Mouse (Mus musculus): ENCODE results near the gene Rab29. TPM values are rescaled to one million over a fixed set of nuclear protein-coding genes. Genes with fewer than 3 reads are reported as not detected.

Gene Rab29
- polyA plus RNA-seq, 1 experiment: not detected

DNA sequence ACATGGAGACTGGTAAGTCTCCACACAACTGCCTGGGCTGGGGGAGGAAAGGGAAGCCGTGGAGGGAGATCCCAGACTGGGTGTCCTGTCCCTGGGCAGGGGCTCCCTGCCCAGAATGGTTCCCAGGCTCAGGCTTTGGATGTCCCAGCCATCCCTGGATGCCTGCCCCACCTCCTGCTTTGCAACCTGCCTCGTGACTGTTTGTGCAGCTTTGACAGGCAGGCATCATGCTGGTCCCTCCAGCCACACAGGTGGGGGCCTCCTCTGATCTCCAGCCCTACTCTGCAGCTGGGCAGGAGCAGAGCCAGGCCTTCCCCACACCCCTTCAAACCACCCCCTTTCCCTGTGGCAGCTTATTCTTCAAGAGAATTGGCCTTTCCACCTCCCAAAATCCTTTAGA lies 27.7 kb upstream of the Rab29 start:
- no peak for TF ChIP-seq GATA1 (IDR thresholded peaks at IDR 0.05; ENCODE audit: low read length)

DNA sequence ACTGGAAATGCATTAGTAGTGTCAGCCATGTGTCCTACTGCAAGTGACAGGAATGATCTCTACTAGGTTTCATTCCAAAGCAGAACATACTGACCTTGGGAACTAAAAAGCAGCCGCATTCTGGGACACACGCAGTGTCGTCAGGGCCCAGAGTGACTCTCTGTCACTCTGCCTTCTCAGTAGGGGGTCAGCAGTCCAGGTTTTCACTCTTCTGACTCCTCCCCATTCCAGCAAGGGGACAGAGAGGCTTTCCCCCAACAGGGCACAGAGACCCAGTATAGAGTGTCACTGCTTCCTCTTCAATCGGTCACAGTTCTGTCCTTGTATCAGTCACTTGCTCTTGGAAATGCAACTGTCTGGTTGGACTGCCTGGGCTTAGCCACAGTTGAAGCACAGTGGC lies 24.8 kb upstream of the Rab29 start:
- no peak for TF ChIP-seq GATA1 (IDR thresholded peaks at IDR 0.05; ENCODE audit: low read length)

DNA sequence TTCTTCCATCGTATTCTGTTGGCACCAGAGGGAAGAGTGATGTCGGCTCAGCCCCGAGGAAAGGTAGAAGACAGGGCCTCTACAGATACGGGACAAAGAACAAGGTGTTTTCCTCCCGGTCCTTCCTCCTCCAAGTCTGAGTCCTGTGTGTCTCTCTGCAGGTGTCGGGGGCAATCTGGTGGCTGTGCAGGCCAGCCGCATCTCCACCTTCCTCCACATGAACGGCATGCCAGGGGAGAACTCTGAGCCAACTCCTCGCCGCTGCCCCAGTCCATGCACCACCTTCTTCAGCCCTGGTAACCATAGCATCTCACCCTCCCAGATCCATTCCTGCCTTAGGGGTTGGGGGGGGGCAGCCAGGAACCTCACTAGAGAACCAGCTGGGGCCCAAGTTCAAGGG lies 23.3 kb upstream of the Rab29 start:
- no peak for TF ChIP-seq GATA1 (IDR thresholded peaks at IDR 0.05; ENCODE audit: low read length)

DNA sequence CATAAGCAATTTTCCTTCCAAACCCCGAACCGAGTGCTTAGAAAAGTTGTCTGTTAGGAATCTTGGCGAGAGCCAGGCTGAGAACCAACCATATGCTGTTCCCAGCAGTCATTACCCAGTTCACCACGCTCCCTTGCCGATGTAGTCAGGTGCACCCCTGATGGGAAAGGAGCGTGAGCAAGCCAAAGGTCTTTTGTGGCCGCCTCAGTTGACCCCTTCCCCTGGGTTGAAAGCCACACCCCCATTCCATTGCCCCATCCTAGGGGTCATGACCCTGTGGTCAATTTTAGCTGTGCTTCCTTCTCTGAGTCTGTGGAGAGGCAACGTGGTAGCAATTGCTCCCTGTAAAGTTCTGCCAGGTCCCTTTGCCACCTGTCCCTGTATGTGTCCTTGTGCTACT lies 22.1 kb upstream of the Rab29 start:
- TF ChIP-seq GATA1 (IDR thresholded peaks at IDR 0.05; ENCODE audit: low read length): no peak

DNA sequence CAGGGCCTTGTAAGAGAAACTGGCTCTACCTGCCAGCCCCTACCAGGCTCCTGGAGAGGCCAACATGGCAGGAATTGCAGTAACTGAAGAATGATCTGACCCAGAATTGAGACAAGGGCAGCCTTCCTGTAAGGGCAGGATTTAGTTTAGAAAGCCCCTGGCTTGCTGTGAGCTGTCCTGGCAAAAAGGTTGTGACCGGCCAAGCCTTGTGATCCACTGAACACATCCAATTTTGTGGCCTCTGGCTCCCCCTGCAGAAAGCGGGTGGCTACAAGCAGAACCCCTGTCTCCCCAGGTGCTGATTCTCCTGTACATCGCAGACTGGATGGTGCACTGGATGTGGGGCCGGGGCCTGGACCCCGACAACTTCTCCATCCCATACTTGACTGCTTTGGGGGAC lies 20.8 kb upstream of the Rab29 start:
- no peak for TF ChIP-seq GATA1 (IDR thresholded peaks at IDR 0.05; ENCODE audit: low read length)

DNA sequence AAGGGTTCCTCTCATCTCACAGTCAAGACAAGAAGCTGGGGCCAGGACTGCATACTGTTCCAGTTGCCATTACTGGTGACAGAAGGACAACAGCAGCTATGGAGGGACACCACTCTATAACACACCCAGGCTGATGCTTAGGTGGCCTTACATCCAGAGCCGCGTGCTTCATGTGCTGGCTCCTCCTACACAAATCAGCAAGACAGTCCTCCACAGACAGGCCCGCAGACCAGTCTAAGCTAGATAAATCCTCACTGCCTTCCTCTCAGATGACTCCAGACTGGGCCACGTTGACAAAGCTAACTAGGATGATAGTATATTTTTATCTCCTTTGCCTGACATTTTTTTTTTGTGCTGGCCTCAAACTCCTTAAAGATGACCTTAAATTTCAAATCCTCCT lies 5.2 kb upstream of the Rab29 start:
- TF ChIP-seq GATA1 (IDR thresholded peaks at IDR 0.05; ENCODE audit: low read length): no peak

DNA sequence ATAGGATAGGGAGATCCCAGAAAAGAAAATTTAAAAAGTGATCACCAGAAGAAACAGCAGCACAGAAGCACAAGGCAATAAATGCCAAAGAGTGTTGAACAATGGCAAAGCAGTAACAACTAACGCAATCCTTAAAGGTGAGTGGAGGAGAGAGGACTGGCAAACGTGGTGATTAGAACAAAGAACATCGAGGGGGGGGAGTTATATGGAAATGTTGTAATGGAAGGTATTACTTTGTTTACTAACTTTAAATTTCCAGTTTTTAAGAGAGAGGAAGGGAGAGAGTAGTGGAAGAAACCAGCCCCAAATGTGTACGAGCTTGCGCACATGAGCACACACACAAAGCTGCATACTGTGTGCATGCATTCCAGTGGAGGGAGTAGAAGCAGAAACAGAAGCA lies 1.4 kb upstream of the Rab29 start:
- no peak for TF ChIP-seq GATA1 (IDR thresholded peaks at IDR 0.05; ENCODE audit: low read length)

DNA sequence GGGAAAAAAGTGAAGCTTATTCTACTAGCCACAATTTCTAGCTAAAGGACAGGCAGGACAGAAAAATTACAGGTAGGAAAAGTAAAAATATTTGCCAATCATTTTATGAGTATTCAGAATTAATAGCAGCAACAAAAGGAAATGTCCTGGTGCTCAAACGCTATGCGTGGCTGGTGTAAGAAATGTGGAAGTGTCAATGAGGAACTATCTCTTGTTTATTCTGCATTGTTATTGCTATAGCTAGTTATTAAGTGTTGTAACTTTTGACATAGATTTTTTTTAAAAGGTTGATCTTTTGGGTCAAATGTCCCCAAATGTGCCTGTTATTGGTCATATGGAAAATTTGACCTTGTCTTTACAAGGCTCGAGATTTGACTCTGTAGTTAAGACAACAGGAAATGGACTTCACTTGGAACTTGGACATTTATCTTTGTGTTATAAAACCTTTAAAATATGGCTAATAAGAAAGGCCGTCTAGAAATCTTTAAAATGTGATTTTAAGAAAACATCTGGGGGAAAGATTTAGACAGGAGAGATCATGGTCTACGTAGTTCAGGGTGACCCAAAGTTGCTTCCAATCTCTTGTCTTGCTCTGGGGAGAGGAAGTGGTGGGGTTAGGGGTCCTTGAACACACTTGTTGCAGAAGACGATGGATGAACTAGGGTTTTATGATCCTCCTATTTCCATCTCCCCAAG lies 572 bp upstream of the Rab29 start:
- TF ChIP-seq GATA1 (IDR thresholded peaks at IDR 0.05; ENCODE audit: low read length): no peak

DNA sequence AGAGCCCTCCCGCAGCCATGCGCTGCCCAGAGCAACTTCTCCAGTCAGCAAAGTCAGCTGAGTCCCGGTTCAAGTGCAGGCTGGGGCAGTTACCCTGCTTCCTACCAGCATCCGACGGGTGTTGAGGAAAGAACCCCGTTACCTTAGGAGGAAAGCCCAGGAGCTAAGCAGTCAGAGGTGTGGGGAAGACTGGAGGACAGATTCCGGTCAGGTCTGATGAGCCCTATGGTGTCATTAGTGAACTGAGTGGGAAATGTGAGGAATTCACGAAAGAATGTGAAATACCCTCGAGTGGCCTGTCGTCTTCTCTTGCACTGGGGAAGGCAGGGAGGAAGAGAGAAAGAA lies 894 bp downstream of the Rab29 start:
- TF ChIP-seq GATA1 (IDR thresholded peaks at IDR 0.05; ENCODE audit: low read length): no peak

DNA sequence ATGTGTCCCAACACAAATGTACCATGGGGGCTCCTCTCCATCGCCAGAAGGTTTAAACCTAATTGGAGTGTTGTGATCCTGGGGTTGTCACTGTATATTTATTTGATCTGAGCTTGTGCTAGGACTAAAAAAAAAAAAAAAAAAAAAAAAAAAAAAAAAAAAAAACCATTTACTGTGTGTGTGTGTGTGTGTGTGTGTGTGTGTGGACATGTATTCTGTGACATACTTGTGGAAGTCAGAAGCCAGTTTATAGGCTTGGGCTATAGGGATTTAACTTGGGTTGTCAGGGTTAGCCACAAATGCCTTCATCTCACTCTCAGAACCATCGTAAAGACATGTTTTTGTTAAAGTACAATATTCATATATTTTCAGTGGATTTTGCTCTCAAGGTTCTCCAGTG lies 2.5 kb downstream of the Rab29 start:
- no peak for TF ChIP-seq GATA1 (IDR thresholded peaks at IDR 0.05; ENCODE audit: low read length)

DNA sequence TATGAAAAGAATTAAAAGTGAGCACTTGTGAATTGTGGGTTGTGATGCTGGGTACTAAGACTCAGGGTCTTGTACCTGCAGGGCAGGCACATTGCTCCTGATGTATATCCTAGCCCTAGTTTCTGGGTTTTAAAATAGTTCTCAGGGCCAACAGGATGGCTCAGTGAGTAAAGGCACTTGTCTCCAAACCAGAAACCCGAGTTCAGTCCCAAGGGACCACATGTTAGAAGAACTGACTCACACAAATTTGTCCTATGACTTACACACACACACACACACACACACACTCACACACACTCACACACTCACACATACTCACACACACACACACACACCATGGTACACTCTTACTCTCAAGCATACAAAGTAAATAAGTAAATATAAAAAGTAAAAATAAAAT lies 5.8 kb downstream of the Rab29 start:
- TF ChIP-seq GATA1 (IDR thresholded peaks at IDR 0.05; ENCODE audit: low read length): no peak

DNA sequence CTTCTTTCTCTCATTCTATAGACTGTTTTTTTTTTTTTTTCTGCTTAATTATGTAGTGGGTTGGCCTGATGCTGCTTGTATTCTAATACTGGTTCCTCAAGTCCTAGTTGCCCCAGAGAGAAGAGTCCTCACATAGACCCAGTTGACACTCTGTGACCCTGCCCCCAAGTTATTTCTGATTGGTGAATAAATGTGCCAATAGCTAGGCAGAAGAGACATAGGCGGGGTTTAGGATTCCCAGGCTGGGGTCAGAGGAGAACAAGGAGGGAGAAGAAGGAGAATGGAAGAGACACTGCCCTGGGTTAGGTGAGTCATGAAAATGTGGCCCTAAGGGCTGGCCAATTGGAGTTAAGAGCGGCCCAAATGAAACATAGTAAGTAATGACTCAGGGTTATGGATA lies 12.8 kb downstream of the Rab29 start:
- TF ChIP-seq GATA1 (IDR thresholded peaks at IDR 0.05; ENCODE audit: low read length): no peak

DNA sequence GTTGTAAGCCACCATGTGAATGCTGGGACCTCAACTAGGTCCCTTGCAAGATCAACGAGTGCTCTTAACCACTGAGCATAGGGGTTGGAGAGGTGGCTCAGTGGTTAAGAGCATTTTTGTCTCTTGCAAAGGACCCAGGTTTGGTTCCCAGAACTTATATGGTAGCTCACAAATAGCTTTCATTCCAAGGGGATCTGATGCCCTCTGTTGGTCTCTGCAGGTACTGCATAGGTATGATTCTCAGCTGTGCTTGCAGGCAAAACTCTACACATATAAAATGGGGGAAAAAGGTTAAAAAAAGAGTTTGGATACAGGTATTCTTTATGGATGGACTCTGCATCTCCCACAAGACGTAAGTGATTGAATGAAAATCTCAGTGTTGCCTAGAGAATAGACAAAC lies 15.8 kb downstream of the Rab29 start:
- no peak for TF ChIP-seq GATA1 (IDR thresholded peaks at IDR 0.05; ENCODE audit: low read length)

DNA sequence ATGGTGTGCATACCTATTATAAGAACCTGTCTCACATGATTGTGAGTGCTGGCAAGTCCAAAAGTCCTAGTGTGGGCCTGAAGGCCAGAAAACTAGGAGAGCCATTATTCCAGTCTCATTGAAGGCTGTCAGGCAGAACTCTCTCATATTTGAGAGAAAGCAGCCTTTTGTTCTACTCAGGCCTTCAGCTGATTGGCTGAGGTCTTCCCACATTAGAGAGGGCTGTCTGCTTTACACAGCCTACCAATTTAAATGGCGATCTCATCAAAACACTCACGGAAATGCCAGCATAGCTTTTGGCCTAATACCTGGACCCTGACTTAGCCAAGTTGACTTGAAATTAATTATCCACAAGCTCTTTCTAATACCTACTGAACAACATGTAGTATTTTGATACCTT lies 19.1 kb downstream of the Rab29 start:
- no peak for TF ChIP-seq GATA1 (IDR thresholded peaks at IDR 0.05; ENCODE audit: low read length)

DNA sequence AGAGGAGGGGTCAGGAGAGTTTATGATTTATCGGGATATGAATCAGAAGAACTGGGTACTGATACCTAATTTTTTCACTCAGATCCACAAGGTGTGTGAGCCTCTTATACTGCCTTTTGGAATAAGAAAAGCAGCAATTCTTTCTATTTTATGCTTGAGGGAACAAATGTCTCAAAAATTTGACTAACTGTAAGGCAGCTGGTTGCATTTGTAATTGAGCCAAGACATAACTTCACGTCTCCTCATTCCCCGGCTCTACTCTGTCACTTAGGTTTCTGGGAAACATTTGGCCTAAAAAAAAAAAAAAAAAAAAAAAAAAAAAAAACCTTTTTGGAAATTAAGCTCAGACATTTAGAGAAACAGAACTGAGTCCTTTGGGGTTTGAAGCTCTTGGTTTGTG lies 19.6 kb downstream of the Rab29 start:
- no peak for TF ChIP-seq GATA1 (IDR thresholded peaks at IDR 0.05; ENCODE audit: low read length)

DNA sequence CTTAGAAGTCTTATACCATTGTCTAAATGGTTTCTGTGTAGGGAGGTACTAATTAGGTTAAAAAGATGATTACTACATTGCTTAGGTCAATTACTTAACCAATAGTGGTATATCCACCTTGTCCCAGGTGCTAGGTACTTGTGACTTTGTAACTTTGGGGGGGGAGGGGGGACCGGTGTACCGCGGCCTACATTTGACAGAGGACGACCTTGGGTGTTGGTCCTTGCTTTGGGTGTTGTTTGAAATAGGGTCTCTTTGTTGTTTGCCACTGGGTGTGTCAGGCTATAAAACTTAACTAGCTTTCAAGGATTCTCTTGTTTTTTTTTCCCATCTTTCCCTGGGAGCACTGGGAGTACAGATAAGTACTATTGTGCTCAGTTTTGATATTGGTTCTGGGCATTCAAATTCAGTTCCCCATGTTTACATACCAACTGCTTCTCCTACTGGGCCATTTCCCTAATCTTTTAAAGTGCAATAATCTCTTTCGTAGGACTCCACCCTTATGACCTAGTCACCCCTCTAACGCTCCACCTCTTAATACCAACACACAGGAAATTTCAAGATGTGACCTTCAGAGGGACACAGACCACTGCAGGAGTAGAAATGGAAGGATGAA lies 23.1 kb downstream of the Rab29 start:
- TF ChIP-seq GATA1 (IDR thresholded peaks at IDR 0.05; ENCODE audit: low read length): no peak

DNA sequence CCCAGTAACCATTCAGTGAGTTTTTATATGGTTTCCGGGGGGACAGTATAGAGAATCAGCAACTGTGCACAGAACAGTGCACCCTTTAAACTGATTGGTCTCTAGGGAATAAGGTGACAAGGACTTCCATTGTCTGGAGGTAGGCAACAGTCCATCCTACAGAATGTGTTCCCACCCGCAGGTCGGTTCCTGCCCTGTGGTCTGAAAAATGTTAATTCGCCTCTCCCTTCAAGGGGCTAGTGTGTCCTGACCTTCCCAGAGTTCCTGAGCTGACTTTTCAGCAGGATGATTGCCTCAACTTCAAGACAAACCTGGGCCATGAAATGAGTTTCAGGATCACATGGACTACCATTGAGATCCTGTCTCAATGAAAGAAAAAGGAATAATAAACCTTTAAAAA lies 24.4 kb downstream of the Rab29 start:
- no peak for TF ChIP-seq GATA1 (IDR thresholded peaks at IDR 0.05; ENCODE audit: low read length)

DNA sequence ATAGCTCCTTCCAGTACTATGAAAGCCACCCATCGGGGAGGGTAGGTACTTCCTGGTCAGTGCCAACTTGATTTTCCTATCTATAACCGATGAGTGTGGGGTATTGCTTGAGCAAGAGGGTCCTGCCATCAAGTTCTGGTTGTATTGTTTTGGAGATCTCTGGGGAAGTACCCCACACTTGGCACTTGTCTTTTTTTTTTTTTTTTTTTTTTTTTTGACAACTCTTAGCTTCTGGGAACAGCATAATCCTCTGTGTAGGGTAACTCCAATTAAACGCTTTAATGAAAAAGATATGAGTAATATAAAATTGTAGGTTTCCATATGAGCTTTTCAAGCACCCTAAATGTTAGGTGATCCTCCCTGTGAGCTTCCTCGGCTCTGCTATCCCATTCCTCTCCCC lies 35.7 kb downstream of the Rab29 start:
- TF ChIP-seq GATA1 (IDR thresholded peaks at IDR 0.05; ENCODE audit: low read length): no peak
